Comparison of ENCODE assay signal across 22 mouse cellular contexts in genomic region chr6:50326192-50326591, GRCm38 (mm10).
DNase-seq lines count a peak whose midpoint lies in the region; ATAC-seq and TF ChIP-seq lines count a peak whose summit lies in the region.
"Had no signal": no experiment of that assay in that cellular context is flagged by ENCODE, and none has a peak within 500 bp of the region (broad histone marks: within the 10 kb centered on the region; RNA-seq: fewer than 3 reads in every experiment).

No protein-coding gene starts in this region.

- no peaks in the 10 kb centered on the region for H3K9me3 ChIP-seq in heart, embryonic 10.5 days
- H3K9me3 ChIP-seq in heart, embryonic 16.5 days (replicated peaks; ENCODE audit: control insufficient read depth, low read length) = no peaks in the 10 kb centered on the region
- H3K9me3 ChIP-seq in CH12.LX (replicated peaks; ENCODE audit: low read length) = no peaks in the 10 kb centered on the region
- no peaks in the 10 kb centered on the region for H3K9me3 ChIP-seq in hindbrain, embryonic 14.5 days (ENCODE audit: control insufficient read depth, low read length)
- H3K9me3 ChIP-seq: embryonic facial prominence, embryonic 15.5 days; forebrain, embryonic 10.5 days; hindbrain, embryonic 10.5 days; hindbrain, embryonic 15.5 days had no signal

- no peak for TF ChIP-seq RAD21 in CH12.LX (IDR thresholded peaks at IDR 0.05; ENCODE audit: low read depth, low read length)

- intact Hi-C loops in heart, postnatal 25 days (cut with DNase I) = no loop called here

- H3K4me1 ChIP-seq in heart, embryonic 10.5 days = peaks cover 35% of the 10 kb centered on the region
- peaks cover 21% of the 10 kb centered on the region for H3K4me1 ChIP-seq in heart, embryonic 16.5 days (ENCODE audit: control insufficient read depth, insufficient read depth, low read length)
- H3K4me1 ChIP-seq in CH12.LX (ENCODE audit: control insufficient read depth in 1 of 2, insufficient read depth in 2 of 2) = peaks cover 27 to 41% of the 10 kb centered on the region in 2 experiments; a peak in 3 of 4 replicates
- H3K4me1 ChIP-seq in hindbrain, embryonic 14.5 days (replicated peaks; ENCODE audit: control insufficient read depth, insufficient read depth, low read length) = no peaks in the 10 kb centered on the region
- H3K4me1 ChIP-seq: hindbrain, embryonic 15.5 days had no signal

- TF ChIP-seq EP300 in CH12.LX (IDR thresholded peaks at IDR 0.05; ENCODE audit: low read length) = no peak

- no peak for ATAC-seq in heart, embryonic 16.5 days (replicated peaks; ENCODE audit: extremely low read depth, insufficient read depth, low FRiP score)
- no peak for ATAC-seq in hindbrain, embryonic 14.5 days (ENCODE audit: low FRiP score)
- ATAC-seq: forebrain, embryonic 14.5 days had no signal

- H3K27me3 ChIP-seq in heart, embryonic 10.5 days (ENCODE audit: insufficient read depth, poor library complexity, severe bottlenecking) = no peaks in the 10 kb centered on the region
- H3K27me3 ChIP-seq in heart, embryonic 16.5 days (ENCODE audit: control insufficient read depth, insufficient read depth, low read length) = no peaks in the 10 kb centered on the region
- H3K27me3 ChIP-seq in CH12.LX (replicated peaks) = no peaks in the 10 kb centered on the region
- no peaks in the 10 kb centered on the region for H3K27me3 ChIP-seq in hindbrain, embryonic 14.5 days (ENCODE audit: control insufficient read depth, insufficient read depth, low read length)
- H3K27me3 ChIP-seq: embryonic facial prominence, embryonic 15.5 days; hindbrain, embryonic 15.5 days had no signal

- no peak for TF ChIP-seq CTCF in CH12.LX (conservative IDR thresholded peaks at IDR 0.05 in 1 of 2, IDR thresholded peaks at IDR 0.05 in 1 of 2; ENCODE audit: low read depth in 2 of 2, low read length in 2 of 2)

- H3K79me2 ChIP-seq in CH12.LX (replicated peaks; ENCODE audit: control insufficient read depth, extremely low read depth, insufficient read depth, poor library complexity, severe bottlenecking) = no peaks in the 10 kb centered on the region

- peak overlapping the region; percentile 81; the same call in 1 of the 2 replicates for H3K27ac ChIP-seq in heart, embryonic 10.5 days
- H3K27ac ChIP-seq in heart, embryonic 16.5 days (ENCODE audit: low read length) = peak overlapping the region; percentile 71
- peak overlapping the region; percentile 61; the same call in 1 of the 2 replicates for H3K27ac ChIP-seq in CH12.LX (ENCODE audit: insufficient read depth, low read depth)
- no peak overlapping the region for H3K27ac ChIP-seq in hindbrain, embryonic 14.5 days
- H3K27ac ChIP-seq: embryonic facial prominence, embryonic 15.5 days; forebrain, embryonic 10.5 days; gastrocnemius, adult 2 months; hindbrain, embryonic 10.5 days; hindbrain, embryonic 15.5 days had no signal

- no peak for DNase-seq in heart, embryonic 10.5 days (ENCODE audit: low spot score)
- no peak for DNase-seq in heart, postnatal 25 days (ENCODE audit: low spot score)
- DNase-seq in heart, adult 8-10 months (ENCODE audit: low spot score) = no peak
- DNase-seq in CH12.LX (ENCODE audit: extremely low read depth) = no peak
- no peak for DNase-seq in hindbrain, embryonic 14.5 days (ENCODE audit: low spot score)
- DNase-seq in spleen, adult 18-20 months = no peak
- DNase-seq: adrenal gland, adult 8-10 months; B cell, adult 2 months; cerebellum, adult 11 months; cerebellum, adult 8-10 months; cerebellum, postnatal 14 days; embryo, embryonic 11 days; gastrocnemius, adult 2 months; gastrocnemius, postnatal 25 days; kidney, adult 18-20 months had no signal

- no peak overlapping the region for H3K4me2 ChIP-seq in heart, embryonic 16.5 days (ENCODE audit: low read depth, low read length)
- no peak overlapping the region for H3K4me2 ChIP-seq in CH12.LX (ENCODE audit: insufficient read depth, low read depth, poor library complexity, severe bottlenecking)
- no peak overlapping the region for H3K4me2 ChIP-seq in hindbrain, embryonic 14.5 days (replicated peaks)
- H3K4me2 ChIP-seq: embryonic facial prominence, embryonic 15.5 days; hindbrain, embryonic 15.5 days had no signal

- in situ Hi-C loops in CH12.LX (cut with MboI; ENCODE audit: low pct_ligation_motif_present, low pct_unique_long_range_greater_than_20kb, low sequenced_read_pairs) = no loop called here

- H3K4me3 ChIP-seq in heart, embryonic 10.5 days = no peak overlapping the region
- H3K4me3 ChIP-seq in heart, embryonic 16.5 days (ENCODE audit: low read length) = no peak overlapping the region
- H3K4me3 ChIP-seq in CH12.LX (replicated peaks in 1 of 3; ENCODE audit: low read depth in 2 of 3, low read length in 2 of 3, poor library complexity in 1 of 3) = no peak overlapping the region
- H3K4me3 ChIP-seq in hindbrain, embryonic 14.5 days (replicated peaks; ENCODE audit: low read length) = no peak overlapping the region
- H3K4me3 ChIP-seq: embryonic facial prominence, embryonic 15.5 days; erythroblast, embryonic 14.5 days; forebrain, embryonic 10.5 days; gastrocnemius, adult 2 months; hindbrain, embryonic 10.5 days; hindbrain, embryonic 15.5 days had no signal

- peak overlapping the region; percentile 26; the same call in 1 of the 2 replicates for H3K9ac ChIP-seq in heart, embryonic 16.5 days (ENCODE audit: low read length)
- H3K9ac ChIP-seq in CH12.LX (ENCODE audit: insufficient read depth, low read depth) = no peak overlapping the region
- no peak overlapping the region for H3K9ac ChIP-seq in hindbrain, embryonic 14.5 days
- H3K9ac ChIP-seq: embryonic facial prominence, embryonic 15.5 days; hindbrain, embryonic 15.5 days had no signal

- dilution Hi-C loops in CH12.LX (cut with MboI; ENCODE audit: extremely low pct_ligation_motif_present, extremely low pct_unique_long_range_greater_than_20kb, low sequenced_read_pairs) = no loop called here

- 83% methylated on average over 4 of the region's 4 CpGs for WGBS in heart, embryonic 10.5 days
- WGBS in heart, embryonic 16.5 days = 83% methylated on average over 4 of the region's 4 CpGs
- 93% methylated on average over 4 of the region's 4 CpGs for WGBS in hindbrain, embryonic 14.5 days

- H3K36me3 ChIP-seq in heart, embryonic 10.5 days = peaks cover 10% of the 10 kb centered on the region
- peaks cover 9% of the 10 kb centered on the region for H3K36me3 ChIP-seq in heart, embryonic 16.5 days (ENCODE audit: control insufficient read depth, insufficient read depth)
- peaks cover 0 to under 1% of the 10 kb centered on the region in 2 experiments for H3K36me3 ChIP-seq in CH12.LX (replicated peaks in 1 of 2; ENCODE audit: control insufficient read depth in 1 of 2, insufficient read depth in 1 of 2, low read length in 1 of 2)
- H3K36me3 ChIP-seq in hindbrain, embryonic 14.5 days (replicated peaks; ENCODE audit: control insufficient read depth, insufficient read depth) = no peaks in the 10 kb centered on the region
- H3K36me3 ChIP-seq: embryonic facial prominence, embryonic 15.5 days; forebrain, embryonic 10.5 days; hindbrain, embryonic 10.5 days; hindbrain, embryonic 15.5 days had no signal

- no peak for TF ChIP-seq POLR2A in CH12.LX (IDR thresholded peaks at IDR 0.05; ENCODE audit: low read depth, low read length)

TF ChIP-seq in CH12.LX, 34 proteins besides CTCF, POLR2A, EP300 and RAD21:
- no peak for TF ChIP-seq ZC3H11A (IDR thresholded peaks at IDR 0.05; ENCODE audit: low read depth, low read length)
- TF ChIP-seq ZMIZ1 (IDR thresholded peaks at IDR 0.05; ENCODE audit: low read depth, low read length) = no peak
- no peak for TF ChIP-seq POLR2AphosphoS2 (IDR thresholded peaks at IDR 0.05; ENCODE audit: low read depth, low read length)
- TF ChIP-seq USF2 (conservative IDR thresholded peaks at IDR 0.05; ENCODE audit: low read depth, low read length) = no peak
- TF ChIP-seq ELF1 (IDR thresholded peaks at IDR 0.05; ENCODE audit: low read depth, low read length) = no peak
- TF ChIP-seq CHD1 (IDR thresholded peaks at IDR 0.05; ENCODE audit: low read depth, low read length) = no peak
- no peak for TF ChIP-seq HCFC1 (IDR thresholded peaks at IDR 0.05; ENCODE audit: low read depth, low read length)
- TF ChIP-seq ETS1 (conservative IDR thresholded peaks at IDR 0.05; ENCODE audit: low read depth, low read length) = no peak
- TF ChIP-seq SMC3 (IDR thresholded peaks at IDR 0.05; ENCODE audit: low read depth, low read length) = no peak
- TF ChIP-seq NRF1 (IDR thresholded peaks at IDR 0.05; ENCODE audit: low read depth, low read length) = no peak
- TF ChIP-seq TCF12 (IDR thresholded peaks at IDR 0.05; ENCODE audit: low read depth, low read length) = no peak
- TF ChIP-seq UBTF (IDR thresholded peaks at IDR 0.05; ENCODE audit: low read depth, low read length) = no peak
